Mouse (Mus musculus) T-helper 1 cell (primary cell): ENCODE measurements around the gene Gsg1l.

Experiments used
- in situ Hi-C: fragments of 300-600 bp; cut with MboI, MseI; formaldehyde crosslinking; loops from one replicate; pipeline ENCODE4 v1.15.1; 2025; ENCODE audit warnings: high pct_unique_total_duplicates

The Gsg1l gene

GRCm38 (mm10) chr7:126082286-126082741 is at the start of gene Gsg1l:
Gene Gsg1l, minus strand, starts transcription at chr7:126082411.
- in situ Hi-C loops: no loop called here

- in situ Hi-C loops: no loop called here
Measured at GRCm38 (mm10) chr7:126127673-126128072, 45.5 kb upstream of the Gsg1l start.

GRCm38 (mm10) chr7:126126502-126126901 is 44.3 kb upstream of the Gsg1l start:
- in situ Hi-C loops: no loop called here

GRCm38 (mm10) chr7:126121533-126121932 is 39.3 kb upstream of the Gsg1l start:
- in situ Hi-C loops: no loop called here

GRCm38 (mm10) chr7:126119819-126120218 is 37.6 kb upstream of the Gsg1l start:
- in situ Hi-C loops: no loop called here

GRCm38 (mm10) chr7:126113263-126113662 is 31.1 kb upstream of the Gsg1l start:
- in situ Hi-C loops: no loop called here

- in situ Hi-C loops: no loop called here
Measured at GRCm38 (mm10) chr7:126111230-126111629, 29.0 kb upstream of the Gsg1l start.

GRCm38 (mm10) chr7:126109898-126110297 is 27.7 kb upstream of the Gsg1l start:
- in situ Hi-C loops: no loop called here

- in situ Hi-C loops: no loop called here
Measured at GRCm38 (mm10) chr7:126100440-126100839, 18.2 kb upstream of the Gsg1l start.

GRCm38 (mm10) chr7:126099835-126100234 is 17.6 kb upstream of the Gsg1l start:
- in situ Hi-C loops: no loop called here

- in situ Hi-C loops: no loop called here
Measured at GRCm38 (mm10) chr7:126099163-126099775, 17.1 kb upstream of the Gsg1l start.

GRCm38 (mm10) chr7:126097219-126097915 is 15.2 kb upstream of the Gsg1l start:
- in situ Hi-C loops: no loop called here

GRCm38 (mm10) chr7:126096596-126096995 is 14.4 kb upstream of the Gsg1l start:
- in situ Hi-C loops: no loop called here

GRCm38 (mm10) chr7:126094738-126095137 is 12.5 kb upstream of the Gsg1l start:
- in situ Hi-C loops: no loop called here

- in situ Hi-C loops: no loop called here
Measured at GRCm38 (mm10) chr7:126093162-126093561, 11.0 kb upstream of the Gsg1l start.

- in situ Hi-C loops: no loop called here
Measured at GRCm38 (mm10) chr7:126089782-126090181, 7.6 kb upstream of the Gsg1l start.

- in situ Hi-C loops: no loop called here
Measured at GRCm38 (mm10) chr7:126088155-126088554, 5.9 kb upstream of the Gsg1l start.

- in situ Hi-C loops: no loop called here
Measured at GRCm38 (mm10) chr7:126087602-126088001, 5.4 kb upstream of the Gsg1l start.

- in situ Hi-C loops: no loop called here
Measured at GRCm38 (mm10) chr7:126086321-126086741, 4.1 kb upstream of the Gsg1l start.

- in situ Hi-C loops: no loop called here
Measured at GRCm38 (mm10) chr7:126085154-126085553, 2.9 kb upstream of the Gsg1l start.

- in situ Hi-C loops: no loop called here
Measured at GRCm38 (mm10) chr7:126083980-126084348, 1.8 kb upstream of the Gsg1l start.

GRCm38 (mm10) chr7:126083341-126083979 is 1.2 kb upstream of the Gsg1l start:
- in situ Hi-C loops: no loop called here
